Mouse (Mus musculus): ENCODE data around the gene Tab1.

DNA sequence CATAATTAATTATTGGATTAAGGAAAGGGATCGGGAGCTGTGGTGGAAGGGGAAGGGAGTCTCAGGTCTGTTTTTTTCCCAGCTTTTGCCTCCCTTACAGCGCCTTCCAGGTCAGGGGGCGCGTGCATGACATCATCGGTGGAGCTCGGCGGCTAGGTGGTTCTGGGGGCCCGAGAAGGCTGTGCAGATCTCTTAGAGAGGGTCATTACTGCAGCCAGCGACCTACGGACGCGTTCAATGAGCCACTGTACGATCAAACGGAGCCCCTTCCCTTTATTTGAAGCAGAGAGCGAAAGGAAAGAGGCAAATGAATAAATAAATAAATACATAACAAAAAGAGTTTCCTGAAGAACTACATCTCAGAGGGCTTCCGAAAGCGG, 42.2 kb upstream of the Tab1 start:
- TF ChIP-seq UBTF (IDR thresholded peaks at IDR 0.05; ENCODE audit: low read depth, low read length) (no peak), CHD1 (IDR thresholded peaks at IDR 0.05; ENCODE audit: low read depth, low read length) (no peak), ZNF384 (IDR thresholded peaks at IDR 0.05; ENCODE audit: low read depth, low read length) (no peak), MYC (IDR thresholded peaks at IDR 0.05; ENCODE audit: low read depth, low read length) (no peak), CTCF (conservative IDR thresholded peaks at IDR 0.05 in 1 of 2, IDR thresholded peaks at IDR 0.05 in 1 of 2; ENCODE audit: low read depth in 2 of 2, low read length in 2 of 2) (no peak)

Measured in CH12.LX (cell line).